Mouse (Mus musculus) embryonic facial prominence, embryonic 10.5 days (tissue): ENCODE results near the gene Patz1. TPM values are rescaled to one million over a fixed set of nuclear protein-coding genes. Genes with fewer than 3 reads are reported as not detected.
A peak's percentile ranks its signal among the peaks of the same experiment; 100 is the strongest.

ENCODE experiments used
- DNase-seq: peaks from one replicate; pipeline ENCODE4 v3.0.0-alpha.2; 2017; ENCODE audit warnings: low spot score
- H3K27ac ChIP-seq: fragments of 300-500 bp; sonication (generic); replicated peaks from 2 replicates; pipeline ENCODE4 v1.5.1; 2016; ENCODE audit warnings: mild to moderate bottlenecking
- H3K27me3 ChIP-seq: fragments of 300-500 bp; sonication (generic); replicated peaks from 2 replicates; pipeline ENCODE4 v1.6.1; 2016; ENCODE audit warnings: low read depth, mild to moderate bottlenecking; ENCODE audit not compliant: poor library complexity, severe bottlenecking
- H3K36me3 ChIP-seq: fragments of 300-500 bp; sonication (generic); replicated peaks from 2 replicates; pipeline ENCODE4 v1.6.1; 2016; ENCODE audit warnings: mild to moderate bottlenecking, moderate library complexity
- H3K4me1 ChIP-seq: fragments of 300-500 bp; sonication (generic); 2 replicates; pipeline ENCODE4 v1.6.1; 2016
- H3K4me3 ChIP-seq: fragments of 300-500 bp; sonication (generic); 2 replicates; pipeline ENCODE4 v1.5.1; 2016; ENCODE audit warnings: mild to moderate bottlenecking, moderate library complexity
- H3K9me3 ChIP-seq: fragments of 300-500 bp; sonication (generic); 2 replicates; pipeline ENCODE4 v1.6.1; 2016; ENCODE audit warnings: mild to moderate bottlenecking
- WGBS: fragments of 180-500 bp; shearing (Covaris S2); methylation state at CpG from one replicate; pipeline ENCODE4 v1.1.7; 2016; 5-methylcytosine and 5-hydroxymethylcytosine counted together
- polyA plus RNA-seq: library from polyadenylated mRNA; unstranded; fragments of >200 nt; fragmentation: Nextera tagmentation; extraction: Ambion mirVana; gene quantifications from 2 replicates; pipeline ENCODE4 v1.2.1, GENCODE M21; 2016

The Patz1 gene
- polyA plus RNA-seq, 1 experiment from 2014 or later, result 91.5 TPM

- no peak overlapping the region for H3K27ac ChIP-seq
- WGBS, result 32% methylated on average over 2 of the region's 2 CpGs
- H3K27me3 ChIP-seq, result no peaks in the 10 kb centered on the region
- H3K4me1 ChIP-seq, result no peaks in the 10 kb centered on the region
- H3K36me3 ChIP-seq, result peaks cover 67% of the 10 kb centered on the region
- no peak overlapping the region for H3K4me3 ChIP-seq
- peak; percentile 51 for DNase-seq
- H3K9me3 ChIP-seq, result peaks cover 3% of the 10 kb centered on the region
Observed at GRCm38 (mm10) chr11:3314148-3314547, 25.5 kb downstream of the Patz1 start.

GRCm38 (mm10) chr11:3318286-3318685, 29.6 kb downstream of the Patz1 start:
- H3K27ac ChIP-seq, result no peak overlapping the region
- no peak overlapping the region for H3K4me3 ChIP-seq
- peaks cover 25% of the 10 kb centered on the region for H3K36me3 ChIP-seq
- no peaks in the 10 kb centered on the region for H3K27me3 ChIP-seq
- peaks cover 3% of the 10 kb centered on the region for H3K9me3 ChIP-seq
- WGBS, result 92% methylated on average over 3 of the region's 3 CpGs
- no peaks in the 10 kb centered on the region for H3K4me1 ChIP-seq
- DNase-seq, result no peak

- peaks cover 23% of the 10 kb centered on the region for H3K27me3 ChIP-seq
- no peaks in the 10 kb centered on the region for H3K9me3 ChIP-seq
- no peak overlapping the region for H3K4me3 ChIP-seq
- DNase-seq, result no peak
- no peaks in the 10 kb centered on the region; the same call in 1 of the 2 replicates for H3K36me3 ChIP-seq
- WGBS, result 81% methylated on average over 5 of the region's 5 CpGs
- H3K27ac ChIP-seq, result no peak overlapping the region
- H3K4me1 ChIP-seq, result peaks cover 28% of the 10 kb centered on the region
Observed at GRCm38 (mm10) chr11:3328271-3328670, 39.6 kb downstream of the Patz1 start.

- 80% methylated on average over 11 of the region's 11 CpGs for WGBS
- Histone ChIP-seq H3K4me3 (no peak overlapping the region), H3K36me3 (no peaks in the 10 kb centered on the region; the same call in 1 of the 2 replicates), H3K27ac (no peak overlapping the region), H3K9me3 (no peaks in the 10 kb centered on the region), H3K27me3 (peaks cover 26% of the 10 kb centered on the region), H3K4me1 (peaks cover 28% of the 10 kb centered on the region)
- DNase-seq, result no peak
Observed at GRCm38 (mm10) chr11:3328806-3329775, 40.4 kb downstream of the Patz1 start.

GRCm38 (mm10) chr11:3329891-3330451, 41.3 kb downstream of the Patz1 start, which contains the start of gene Pik3ip1:
Gene Pik3ip1 (plus strand): TSS chr11:3330401.
- no peaks in the 10 kb centered on the region; the same call in 1 of the 2 replicates for H3K36me3 ChIP-seq
- peaks cover 34% of the 10 kb centered on the region for H3K4me1 ChIP-seq
- peaks cover 26% of the 10 kb centered on the region for H3K27me3 ChIP-seq
- no peaks in the 10 kb centered on the region for H3K9me3 ChIP-seq
- peak within 1 kb of the TSS; percentile 64 for H3K4me3 ChIP-seq
- H3K27ac ChIP-seq, result peak within 1 kb of the TSS; percentile 81
- no peak for DNase-seq

- H3K36me3 ChIP-seq, result no peaks in the 10 kb centered on the region; the same call in 1 of the 2 replicates
- peaks cover 26% of the 10 kb centered on the region for H3K27me3 ChIP-seq
- H3K4me3 ChIP-seq, result peak overlapping the region; percentile 64
- H3K27ac ChIP-seq, result peak overlapping the region; percentile 81
- WGBS, result 1% methylated on average over 9 of the region's 9 CpGs
- H3K4me1 ChIP-seq, result peaks cover 40% of the 10 kb centered on the region
- no peaks in the 10 kb centered on the region for H3K9me3 ChIP-seq
- peak; percentile 76 for DNase-seq
Observed at GRCm38 (mm10) chr11:3330566-3330965, 41.9 kb downstream of the Patz1 start.

- H3K36me3 ChIP-seq, result no peaks in the 10 kb centered on the region; the same call in 1 of the 2 replicates
- peaks cover 26% of the 10 kb centered on the region for H3K27me3 ChIP-seq
- H3K27ac ChIP-seq, result peak overlapping the region; percentile 81
- peaks cover 46% of the 10 kb centered on the region for H3K4me1 ChIP-seq
- H3K9me3 ChIP-seq, result no peaks in the 10 kb centered on the region
- no peak for DNase-seq
- 3% methylated on average over 14 of the region's 14 CpGs for WGBS
- H3K4me3 ChIP-seq, result peak overlapping the region; percentile 64
Observed at GRCm38 (mm10) chr11:3330991-3331750, 42.5 kb downstream of the Patz1 start.

GRCm38 (mm10) chr11:3331756-3332642, 43.3 kb downstream of the Patz1 start:
- peaks cover 53% of the 10 kb centered on the region for H3K4me1 ChIP-seq
- DNase-seq, result peak; percentile 96
- H3K36me3 ChIP-seq, result no peaks in the 10 kb centered on the region; the same call in 1 of the 2 replicates
- H3K27ac ChIP-seq, result peak overlapping the region; percentile 81
- peaks cover 26% of the 10 kb centered on the region for H3K27me3 ChIP-seq
- no peaks in the 10 kb centered on the region for H3K9me3 ChIP-seq
- H3K4me3 ChIP-seq, result peak overlapping the region; percentile 64
- under 1% methylated on average over 75 of the region's 75 CpGs for WGBS

GRCm38 (mm10) chr11:3333111-3333695, 44.5 kb downstream of the Patz1 start:
- H3K36me3 ChIP-seq, result no peaks in the 10 kb centered on the region; the same call in 1 of the 2 replicates
- H3K9me3 ChIP-seq, result no peaks in the 10 kb centered on the region
- H3K27ac ChIP-seq, result no peak overlapping the region
- no peak for DNase-seq
- WGBS, result 85% methylated on average over 11 of the region's 11 CpGs
- H3K4me1 ChIP-seq, result peaks cover 63% of the 10 kb centered on the region
- 0 out of 2 replicates have a peak overlapping the region, but pooled peaks have one; percentile 64 for H3K4me3 ChIP-seq
- H3K27me3 ChIP-seq, result peaks cover 26% of the 10 kb centered on the region

- 86% methylated on average over 11 of the region's 11 CpGs for WGBS
- Histone ChIP-seq H3K4me1 (peaks cover 63% of the 10 kb centered on the region), H3K27ac (no peak overlapping the region), H3K27me3 (peaks cover 26% of the 10 kb centered on the region), H3K36me3 (no peaks in the 10 kb centered on the region; the same call in 1 of the 2 replicates), H3K9me3 (no peaks in the 10 kb centered on the region), H3K4me3 (no peak overlapping the region)
- no peak for DNase-seq
Observed at GRCm38 (mm10) chr11:3334141-3334710, 45.6 kb downstream of the Patz1 start.
